Mouse (Mus musculus) retina, postnatal 1 day (tissue): ENCODE measurements around the gene Sinhcaf.
A peak's percentile ranks its signal among the peaks of the same experiment; 100 is the strongest.
"Not testable (repeated sequence)": the region's sequence is repeated elsewhere in the genome, so short reads cannot be mapped to it uniquely, and the experiment has no call there.

Experiments used
- DNase-seq: peaks from one replicate; pipeline ENCODE4 v3.0.0-alpha.2; 2012

Gene Sinhcaf

GRCm38 (mm10) chr6:148945509-148946408 lies 508 bp downstream of the Sinhcaf start:
- DNase-seq, result peak; percentile 74

DNA sequence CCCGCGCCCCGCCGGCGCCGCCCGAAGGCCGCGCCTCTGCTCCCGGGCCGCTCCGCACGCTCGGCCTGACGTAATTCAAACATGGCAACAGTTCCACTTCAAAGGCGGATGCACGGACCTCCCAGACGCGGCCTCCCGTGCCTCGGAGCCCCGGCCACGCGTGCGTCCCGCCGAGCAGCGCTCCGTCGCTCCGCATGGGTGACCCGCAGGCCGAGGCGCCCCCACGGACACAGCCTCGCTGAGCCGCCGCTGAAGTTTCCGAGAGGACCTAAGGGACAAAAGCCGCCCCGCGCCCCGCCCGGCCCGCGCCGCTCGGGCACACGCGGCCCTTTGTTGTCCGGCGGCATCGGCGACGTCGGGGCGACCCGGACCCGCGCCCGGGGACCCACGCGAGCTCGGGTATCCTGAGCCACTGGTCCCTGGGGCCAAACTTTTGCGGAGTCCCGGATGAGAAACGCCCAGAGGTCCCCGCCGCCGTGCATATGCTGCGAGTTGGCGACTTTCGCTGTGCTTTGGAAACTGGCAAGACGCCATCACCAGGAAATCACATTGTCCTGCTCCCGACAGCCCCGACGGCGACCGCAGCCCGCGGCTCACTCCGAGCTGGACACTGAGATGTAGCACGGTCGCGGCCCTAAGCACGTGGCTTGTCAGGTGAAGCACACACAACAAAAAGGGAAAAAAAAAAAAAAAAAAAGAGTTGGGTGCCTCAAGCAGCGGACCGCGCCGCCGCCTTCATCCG lies 1.3 kb downstream of the Sinhcaf start:
- peak; percentile 86 for DNase-seq

DNA sequence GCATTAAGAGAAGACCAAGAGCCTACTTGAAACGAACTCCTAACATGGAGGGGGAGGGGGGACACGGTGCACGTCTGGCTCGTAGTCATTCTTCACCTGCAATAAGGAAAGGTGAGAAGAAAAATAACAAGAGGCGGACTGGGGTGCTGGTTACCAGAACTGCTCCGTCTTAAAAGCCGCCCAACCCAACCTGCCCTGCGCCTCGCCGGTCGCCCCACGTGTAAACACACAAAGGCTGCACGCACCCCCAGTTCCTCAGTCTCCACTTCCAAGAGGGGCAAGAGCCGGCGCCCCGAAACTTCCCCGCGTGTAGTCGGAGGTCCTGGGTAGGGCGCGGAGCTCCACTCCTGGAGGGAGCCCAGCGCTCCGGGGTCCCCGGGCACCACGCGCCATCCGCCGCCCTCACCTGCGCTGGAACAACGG lies 1.9 kb downstream of the Sinhcaf start:
- no peak for DNase-seq

DNA sequence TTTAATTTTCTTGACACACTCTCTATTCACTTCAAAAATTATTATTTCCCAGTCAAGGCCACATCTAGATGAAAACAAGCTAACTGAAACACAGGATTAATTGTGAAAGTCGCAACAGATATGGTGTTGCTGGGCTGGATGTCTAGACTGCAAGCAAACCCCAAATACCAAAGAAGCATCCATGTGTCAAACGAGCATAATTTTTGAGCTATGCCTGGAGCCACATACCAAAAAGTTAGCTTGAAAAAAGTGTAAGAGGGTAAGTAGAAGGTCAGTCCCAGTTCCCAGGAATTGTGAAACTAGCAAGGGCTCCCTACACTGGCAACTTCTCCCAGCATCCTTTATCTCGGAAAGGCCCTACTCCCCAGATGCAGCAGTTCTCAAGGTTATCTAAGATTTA lies 2.6 kb downstream of the Sinhcaf start:
- DNase-seq, result no peak

DNA sequence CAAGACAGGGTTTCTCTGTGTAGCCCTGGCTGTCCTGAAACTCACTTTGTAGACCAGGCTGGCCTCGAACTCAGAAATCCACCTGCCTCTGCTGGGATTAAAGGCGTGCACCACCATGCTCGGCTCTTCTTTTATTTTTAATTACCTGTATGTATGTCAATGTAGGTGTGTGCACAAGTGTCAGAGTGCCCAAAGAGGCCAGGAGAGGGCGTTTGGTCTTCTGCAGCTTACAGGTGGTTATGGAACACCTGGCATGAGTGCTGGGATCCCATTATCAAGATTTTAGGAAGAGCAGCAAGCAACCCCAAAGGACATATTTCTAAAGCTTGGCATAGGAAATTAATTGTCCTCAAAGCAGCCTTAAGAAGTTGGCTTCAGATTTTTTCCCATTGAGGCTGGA lies 3.9 kb downstream of the Sinhcaf start:
- no peak for DNase-seq

- DNase-seq, result no peak
Measured at GRCm38 (mm10) chr6:148941880-148942279, 4.4 kb downstream of the Sinhcaf start.

DNA sequence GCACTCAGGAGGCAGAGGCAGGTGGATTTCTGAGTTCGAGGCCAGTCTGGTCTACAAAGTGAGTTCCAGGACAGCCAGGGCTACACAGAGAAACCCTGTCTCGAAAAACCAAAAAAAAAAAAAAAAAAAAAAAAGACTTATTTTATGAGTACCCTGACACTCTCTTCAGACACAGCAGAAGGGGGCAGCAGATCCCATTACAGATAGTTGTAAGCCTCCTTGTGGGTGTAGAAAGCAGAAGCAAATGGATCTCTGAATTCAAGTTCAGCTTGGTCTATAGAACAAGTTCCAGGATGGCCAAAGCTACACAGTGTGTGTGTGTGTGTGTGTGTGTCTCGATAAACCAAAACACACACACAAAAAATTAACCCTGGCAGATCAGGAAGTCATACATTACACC lies 5.9 kb downstream of the Sinhcaf start:
- DNase-seq, result not testable (repeated sequence)

DNA sequence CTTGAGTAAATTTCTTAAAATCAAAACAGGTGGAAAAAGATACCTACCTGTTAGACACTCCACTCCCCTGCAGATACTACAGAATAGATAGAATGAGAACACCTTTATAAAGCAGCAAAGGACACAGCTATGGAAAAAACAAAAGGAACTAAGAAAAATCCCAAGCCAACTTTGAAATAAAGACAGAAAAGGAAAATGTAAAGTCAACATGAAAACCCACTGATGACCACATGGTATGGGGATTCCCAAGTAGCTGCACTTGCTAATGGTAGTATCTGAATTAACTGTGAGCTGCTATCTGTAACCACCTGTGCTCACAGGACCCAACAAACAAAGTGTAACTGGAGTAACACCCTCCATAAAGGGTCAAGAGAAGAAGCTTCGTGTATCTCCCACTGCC lies 8.6 kb downstream of the Sinhcaf start:
- no peak for DNase-seq

- DNase-seq, result no peak
Measured at GRCm38 (mm10) chr6:148934961-148935590, 11.2 kb downstream of the Sinhcaf start.

GRCm38 (mm10) chr6:148931281-148931680 lies 15.0 kb downstream of the Sinhcaf start:
- peak; percentile 32 for DNase-seq

GRCm38 (mm10) chr6:148918841-148919398 lies 27.3 kb downstream of the Sinhcaf start:
- DNase-seq, result no peak

GRCm38 (mm10) chr6:148917672-148918071 lies 28.6 kb downstream of the Sinhcaf start:
- DNase-seq, result no peak

GRCm38 (mm10) chr6:148916817-148917216 lies 29.4 kb downstream of the Sinhcaf start:
- DNase-seq, result peak; percentile 14

DNA sequence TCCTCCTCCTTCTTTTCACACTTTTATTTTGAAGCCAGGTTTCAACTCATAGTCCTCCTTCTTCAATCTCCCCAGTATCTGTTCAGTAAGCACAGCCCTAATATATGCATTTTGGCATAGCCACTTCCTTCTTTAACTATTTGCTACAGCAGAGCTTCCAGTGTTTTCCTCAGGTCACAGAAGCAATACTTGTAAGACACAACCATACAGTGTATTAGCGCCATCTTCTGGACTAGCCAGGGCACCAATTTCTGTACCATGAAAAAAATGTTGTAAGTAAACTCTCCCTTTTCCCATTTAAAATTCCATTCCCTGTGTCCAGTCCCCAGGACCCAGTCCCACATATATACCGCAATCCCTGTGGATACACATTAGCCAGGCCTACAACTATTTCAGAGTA lies 32.3 kb downstream of the Sinhcaf start:
- DNase-seq, result peak; percentile 85

- DNase-seq, result not testable (repeated sequence)
Measured at GRCm38 (mm10) chr6:148911906-148912305, 34.4 kb downstream of the Sinhcaf start.

GRCm38 (mm10) chr6:148906958-148907357 lies 39.3 kb downstream of the Sinhcaf start:
- no peak for DNase-seq

DNA sequence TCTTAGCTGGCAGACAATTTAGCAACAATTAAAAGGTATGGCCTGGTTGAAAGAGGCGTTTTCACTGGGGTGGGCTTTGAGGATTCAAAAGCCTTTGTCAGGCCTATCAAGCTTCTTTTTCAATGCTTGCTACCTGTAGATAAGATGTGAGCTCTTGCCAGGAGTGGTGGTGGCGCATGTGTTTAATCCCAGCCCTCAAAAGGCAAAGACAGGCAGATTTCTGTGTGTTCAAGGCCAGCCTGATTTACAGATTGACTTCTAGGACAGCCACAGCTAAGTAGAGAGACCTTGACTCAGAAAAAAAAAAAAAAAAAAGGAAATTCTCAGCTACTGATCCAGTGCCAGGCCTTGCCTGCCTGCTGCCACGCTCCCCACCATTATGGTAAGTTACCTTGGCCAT lies 43.5 kb downstream of the Sinhcaf start:
- no peak for DNase-seq

DNA sequence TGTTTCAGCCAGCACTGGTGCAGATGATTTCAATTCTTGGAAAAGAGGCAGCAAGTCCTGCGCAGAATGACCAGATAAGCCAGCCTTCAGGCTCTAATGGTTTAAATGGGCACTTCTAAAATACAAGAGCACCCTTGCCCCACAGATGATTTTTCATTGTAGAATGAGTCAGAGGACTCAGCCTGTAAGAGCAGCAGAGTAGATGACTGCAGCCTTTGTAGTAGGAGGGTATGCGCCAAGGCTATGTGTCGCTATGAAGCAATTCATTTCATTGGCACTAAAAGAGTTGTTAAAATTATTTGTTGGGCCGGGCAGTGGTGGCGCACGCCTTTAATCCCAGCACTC lies 49.8 kb downstream of the Sinhcaf start:
- DNase-seq, result no peak

GRCm38 (mm10) chr6:148895773-148896506 lies 50.3 kb downstream of the Sinhcaf start, which contains the start of gene Caprin2:
TSS of gene Caprin2 (minus strand) at chr6:148896237.
- peak; percentile 98 for DNase-seq

- peak; percentile 21 for DNase-seq
Measured at GRCm38 (mm10) chr6:148894888-148895772, 51.1 kb downstream of the Sinhcaf start.

DNA sequence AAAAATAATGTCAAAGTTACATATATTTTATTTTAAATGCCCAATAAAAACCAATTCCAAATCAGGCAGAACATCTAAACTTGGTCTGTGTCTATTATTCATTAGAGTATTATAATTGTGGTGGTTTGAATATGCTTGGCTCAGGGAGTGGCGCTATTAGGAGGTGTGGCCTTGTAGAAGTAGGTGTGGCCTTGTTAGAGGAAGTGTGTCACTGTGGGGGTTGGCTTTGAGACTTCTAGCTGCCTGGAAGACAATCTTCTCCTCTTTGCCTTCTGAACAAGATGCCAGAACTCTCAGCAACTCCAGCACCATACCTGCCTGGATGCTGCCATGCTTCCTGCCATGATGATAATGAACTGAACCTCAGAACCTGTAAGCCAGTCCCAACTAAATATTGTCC lies 72.4 kb downstream of the Sinhcaf start:
- no peak for DNase-seq
